Mouse (Mus musculus) kidney, adult 11 months (tissue): Measurements from ENCODE around the gene Szrd1.

Experiments used
- DNase-seq: peaks from one replicate; pipeline ENCODE4 v3.0.0; 2022

Szrd1 gene

DNA sequence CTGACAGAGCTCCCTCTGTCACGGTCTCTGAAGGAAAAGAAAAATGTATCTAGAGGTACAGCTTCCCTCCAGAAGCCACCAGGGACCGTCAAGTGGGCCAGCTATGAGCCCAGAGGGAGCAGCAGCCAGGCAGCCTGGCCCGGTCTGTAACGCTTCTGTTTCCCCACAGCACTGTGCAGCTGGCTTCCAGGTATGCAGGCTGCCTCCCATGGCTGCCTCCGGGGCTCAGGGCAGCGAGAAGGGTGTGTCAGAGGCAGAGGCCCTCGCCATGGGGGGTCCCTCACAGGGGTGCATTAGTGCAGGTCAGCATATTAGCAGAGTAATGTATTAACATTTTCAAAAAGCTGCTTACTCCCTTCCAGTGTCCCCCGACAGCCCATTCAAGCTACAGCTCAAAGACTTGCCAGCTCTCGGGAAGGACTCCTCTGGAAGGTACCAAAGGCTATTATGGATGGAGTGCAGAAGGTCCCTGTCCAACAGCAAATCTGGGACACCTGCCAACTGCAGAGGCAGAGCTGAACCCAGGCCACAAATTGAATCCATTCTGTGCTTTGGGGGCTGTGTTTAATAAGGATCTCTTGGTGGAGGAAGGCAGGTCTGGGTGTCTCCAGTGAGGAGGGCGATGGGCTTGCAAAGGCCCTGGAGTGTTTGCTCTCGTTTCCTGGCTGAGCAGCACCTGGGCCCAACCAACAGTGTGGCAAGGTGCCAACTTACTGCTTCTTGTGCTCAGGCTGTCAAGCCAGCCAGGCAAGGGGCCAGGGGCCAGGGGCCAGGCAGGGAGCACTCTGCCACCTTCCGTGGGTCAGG is 72.7 kb downstream of the Szrd1 start:
- peak; percentile 88 for DNase-seq

DNA sequence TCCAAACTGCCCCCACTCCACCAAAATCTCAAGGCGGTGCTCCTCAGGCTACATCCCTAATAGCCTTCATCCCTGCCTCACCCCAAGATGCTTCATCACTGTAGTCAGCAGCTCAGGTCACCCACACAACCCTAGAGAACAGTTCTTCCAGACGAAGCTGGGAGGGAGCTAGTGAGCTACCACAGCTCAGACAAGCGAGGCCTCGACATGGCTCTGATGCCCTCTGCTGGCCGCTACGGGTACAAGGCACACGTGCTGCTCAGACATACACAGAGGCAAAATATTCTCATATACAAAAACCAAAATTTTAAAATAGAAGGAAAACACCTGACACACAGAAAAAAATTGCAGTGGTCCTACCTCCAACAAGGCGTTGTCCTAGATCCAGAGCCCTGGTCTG is 74.5 kb downstream of the Szrd1 start:
- DNase-seq, result peak; percentile 78

DNA sequence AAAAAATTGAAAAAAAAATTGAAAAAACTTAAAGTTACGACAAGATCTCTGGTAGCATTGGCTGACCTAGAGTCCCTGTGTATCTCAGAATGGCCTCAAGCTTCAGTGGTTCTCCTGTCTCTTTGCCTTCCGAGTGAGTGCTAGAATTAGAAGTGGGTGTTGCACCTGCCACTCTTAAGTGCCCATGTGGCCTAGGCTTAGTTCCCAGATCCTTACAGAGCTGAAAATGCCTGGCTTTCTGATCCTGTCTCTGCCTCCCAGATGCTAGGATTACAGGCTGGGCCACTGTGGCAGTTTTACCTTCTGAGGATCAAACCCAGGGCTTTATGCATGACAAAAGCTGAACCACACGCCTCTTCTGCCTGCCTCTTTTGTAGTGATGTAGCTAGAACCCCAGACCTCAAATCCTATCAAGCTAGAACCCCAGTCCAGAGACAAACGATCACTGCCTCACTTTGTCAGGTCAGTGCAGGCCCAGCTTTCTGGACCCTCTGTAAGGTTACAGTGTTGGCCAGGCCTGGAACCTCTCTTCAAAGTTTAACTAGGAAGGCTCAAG is 75.4 kb downstream of the Szrd1 start:
- no peak for DNase-seq
